Mouse (Mus musculus): Measurements from ENCODE around the gene Epas1. TPM values are rescaled to one million over a fixed set of nuclear protein-coding genes. Genes with fewer than 3 reads are reported as not detected.

The Epas1 gene
- total and polyA plus RNA-seq, 3 experiments, result not detected

- no peak for TF ChIP-seq MXI1 (IDR thresholded peaks at IDR 0.05; ENCODE audit: low read depth, low read length)
- no peak for TF ChIP-seq RAD21 (IDR thresholded peaks at IDR 0.05; ENCODE audit: low read depth, low read length)
- TF ChIP-seq ZC3H11A (IDR thresholded peaks at IDR 0.05; ENCODE audit: low read depth, low read length), result no peak
- TF ChIP-seq RCOR1 (IDR thresholded peaks at IDR 0.05; ENCODE audit: low read depth, low read length), result no peak
- no peak for TF ChIP-seq BHLHE40 (IDR thresholded peaks at IDR 0.05; ENCODE audit: borderline replicate concordance, low read depth, low read length)
- no peak for TF ChIP-seq USF2 (IDR thresholded peaks at IDR 0.05; ENCODE audit: borderline replicate concordance in 1 of 2, insufficient read depth in 1 of 2, low read depth in 1 of 2, low read length in 2 of 2)
- TF ChIP-seq GATA1 (IDR thresholded peaks at IDR 0.05; ENCODE audit: low read depth, low read length), result no peak
- no peaks in the 10 kb centered on the region for H3K9me3 ChIP-seq (replicated peaks; ENCODE audit: insufficient read depth, low read length)
- peaks cover 0 to 4% of the 10 kb centered on the region in 2 experiments; a peak in 1 of 4 replicates for H3K27me3 ChIP-seq (ENCODE audit: control insufficient read depth in 1 of 2, insufficient read depth in 2 of 2, low read length in 2 of 2)
- no peaks in the 10 kb centered on the region for H3K79me2 ChIP-seq (ENCODE audit: control insufficient read depth, insufficient read depth, low read length, poor library complexity)
- H3K9ac ChIP-seq (ENCODE audit: control insufficient read depth, low read depth, low read length, poor library complexity, severe bottlenecking), result no peak overlapping the region
- no peak overlapping the region for H3K27ac ChIP-seq (ENCODE audit: control insufficient read depth, low read depth, low read length)
- H3K4me3 ChIP-seq (ENCODE audit: control insufficient read depth in 1 of 2, insufficient read depth in 1 of 2, low read depth in 2 of 2, low read length in 2 of 2), result no peak overlapping the region
- H3K4me1 ChIP-seq (ENCODE audit: control insufficient read depth in 1 of 2, insufficient read depth in 2 of 2, low read length in 2 of 2), result no peaks in the 10 kb centered on the region
- no peak for DNase-seq (ENCODE audit: low read depth, low spot score)
- no peaks in the 10 kb centered on the region for H3K36me3 ChIP-seq (ENCODE audit: control insufficient read depth in 1 of 2, insufficient read depth in 2 of 2, low read length in 2 of 2)
These were observed 71.8 kb downstream of the Epas1 start for GRCm38 (mm10) chr17:86825163-86825902.

GRCm38 (mm10) chr17:86826376-86826775 is 72.9 kb downstream of the Epas1 start:
- no peak for DNase-seq (ENCODE audit: low read depth, low spot score)
- Histone ChIP-seq H3K79me2 (ENCODE audit: control insufficient read depth, insufficient read depth, low read length, poor library complexity) (no peaks in the 10 kb centered on the region), H3K36me3 (ENCODE audit: control insufficient read depth in 1 of 2, insufficient read depth in 2 of 2, low read length in 2 of 2) (no peaks in the 10 kb centered on the region), H3K27ac (ENCODE audit: control insufficient read depth, low read depth, low read length) (no peak overlapping the region), H3K27me3 (ENCODE audit: control insufficient read depth in 1 of 2, insufficient read depth in 2 of 2, low read length in 2 of 2) (peaks cover 0 to 4% of the 10 kb centered on the region in 2 experiments; a peak in 1 of 4 replicates), H3K9ac (ENCODE audit: control insufficient read depth, low read depth, low read length, poor library complexity, severe bottlenecking) (no peak overlapping the region), H3K9me3 (replicated peaks; ENCODE audit: insufficient read depth, low read length) (no peaks in the 10 kb centered on the region), H3K4me1 (ENCODE audit: control insufficient read depth in 1 of 2, insufficient read depth in 2 of 2, low read length in 2 of 2) (no peaks in the 10 kb centered on the region), H3K4me3 (ENCODE audit: control insufficient read depth in 1 of 2, insufficient read depth in 1 of 2, low read depth in 2 of 2, low read length in 2 of 2) (no peak overlapping the region)
- TF ChIP-seq ZMIZ1 (IDR thresholded peaks at IDR 0.05; ENCODE audit: low read depth, low read length) (no peak), ZC3H11A (IDR thresholded peaks at IDR 0.05; ENCODE audit: low read depth, low read length) (no peak), TBP (IDR thresholded peaks at IDR 0.05; ENCODE audit: low read depth, low read length) (no peak), ZNF384 (IDR thresholded peaks at IDR 0.05; ENCODE audit: low read depth, low read length) (no peak), POLR2A (IDR thresholded peaks at IDR 0.05; ENCODE audit: control insufficient read depth in 1 of 2, insufficient read depth in 1 of 2, low read depth in 1 of 2, low read length in 2 of 2, poor library complexity in 1 of 2) (no peak), ZKSCAN1 (IDR thresholded peaks at IDR 0.05; ENCODE audit: low read depth, low read length) (no peak), NELFE (IDR thresholded peaks at IDR 0.05; ENCODE audit: low read depth, low read length) (no peak), CTCF (IDR thresholded peaks at IDR 0.05 in 2 of 3, conservative IDR thresholded peaks at IDR 0.05 in 1 of 3; ENCODE audit: control insufficient read depth in 1 of 3, insufficient read depth in 1 of 3, low read depth in 2 of 3, low read length in 3 of 3, poor library complexity in 1 of 3, severe bottlenecking in 1 of 3) (no peak), MAZ (IDR thresholded peaks at IDR 0.05; ENCODE audit: low read depth, low read length) (no peak), EP300 (IDR thresholded peaks at IDR 0.05; ENCODE audit: low read depth in 1 of 2, low read length in 2 of 2) (no peak), GABPA (IDR thresholded peaks at IDR 0.05; ENCODE audit: low read depth, low read length) (no peak), CHD2 (IDR thresholded peaks at IDR 0.05; ENCODE audit: low read length) (no peak), ELF1 (IDR thresholded peaks at IDR 0.05; ENCODE audit: low read depth, low read length) (no peak), JUND (IDR thresholded peaks at IDR 0.05; ENCODE audit: low read depth, low read length) (no peak), HCFC1 (IDR thresholded peaks at IDR 0.05; ENCODE audit: low read depth, low read length) (no peak), POLR2AphosphoS2 (IDR thresholded peaks at IDR 0.05; ENCODE audit: low read length) (no peak), MEF2A (IDR thresholded peaks at IDR 0.05; ENCODE audit: extremely low read depth, insufficient replicate concordance, low read depth, low read length, poor library complexity, severe bottlenecking) (no peak), MAFK (IDR thresholded peaks at IDR 0.05; ENCODE audit: borderline replicate concordance, low read depth, low read length) (no peak), BHLHE40 (IDR thresholded peaks at IDR 0.05; ENCODE audit: borderline replicate concordance, low read depth, low read length) (no peak), MYB (IDR thresholded peaks at IDR 0.05; ENCODE audit: low read depth, low read length) (no peak)
